Mouse (Mus musculus): ENCODE measurements around the gene Prg4.

Prg4 gene

GRCm38 (mm10) chr1:150407285-150407684, 58.7 kb downstream of the Prg4 start:
- no peak for DNase-seq (ENCODE audit: low spot score in 2 of 2)

DNA sequence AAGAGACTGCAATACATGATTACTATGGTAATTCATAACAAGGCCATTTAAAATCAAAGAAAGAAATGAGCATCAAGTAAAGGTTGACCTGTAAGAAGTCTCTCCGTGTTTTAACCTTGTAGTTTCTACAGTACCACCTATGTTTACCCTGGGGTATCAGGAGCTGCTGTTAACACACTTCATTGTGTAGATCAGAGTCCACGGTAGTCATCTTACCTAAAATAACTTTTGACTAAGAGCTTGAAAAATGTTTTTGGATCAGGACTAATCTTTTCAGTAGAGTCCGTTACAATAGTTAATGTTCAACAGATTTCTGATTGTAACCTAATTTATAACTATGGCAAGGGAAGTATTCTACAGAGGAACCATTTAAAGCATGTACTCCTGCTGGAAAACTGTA, 61.4 kb downstream of the Prg4 start:
- no peak for DNase-seq (ENCODE audit: low spot score in 2 of 2)

GRCm38 (mm10) chr1:150403914-150404313, 62.1 kb downstream of the Prg4 start:
- no peak for DNase-seq (ENCODE audit: low spot score in 2 of 2)
